ENCODE assay signal across 12 mouse cellular contexts in the genomic region with DNA sequence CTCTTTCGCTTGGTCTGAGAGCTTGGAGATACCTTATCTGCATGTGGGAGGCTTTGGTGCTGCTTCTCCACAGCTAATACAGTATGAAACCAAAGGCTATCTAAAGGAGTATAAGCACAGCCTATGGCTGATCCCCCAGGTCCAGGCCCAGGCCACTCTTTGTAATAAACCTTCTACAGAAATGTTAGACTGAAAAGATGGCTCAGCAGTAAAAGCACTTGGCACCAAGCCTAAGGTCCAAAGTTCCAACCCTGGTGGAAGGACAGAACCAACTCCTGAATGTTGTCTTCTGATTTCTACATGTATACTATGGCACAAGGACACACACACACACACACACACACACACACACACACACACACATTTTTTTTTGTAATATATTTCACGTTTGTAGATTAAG.
"Had no signal": no experiment of that assay in that cellular context is flagged by ENCODE, and none has a peak within 500 bp of the region (broad histone marks: within the 10 kb centered on the region; RNA-seq: fewer than 3 reads in every experiment).

No protein-coding gene starts in this region.

- H3K9ac ChIP-seq: hindbrain, embryonic 14.5 days; liver, embryonic 15.5 days; midbrain, embryonic 13.5 days; stomach, embryonic 15.5 days had no signal

- H3K4me3 ChIP-seq: limb, embryonic 10.5 days; liver, embryonic 15.5 days; midbrain, embryonic 13.5 days; myocyte; stomach, embryonic 15.5 days had no signal

- H3K9me3 ChIP-seq: limb, embryonic 10.5 days; liver, embryonic 15.5 days; midbrain, embryonic 13.5 days; stomach, embryonic 15.5 days had no signal

- H3K4me2 ChIP-seq: hindbrain, embryonic 14.5 days; liver, embryonic 11.5 days; liver, embryonic 15.5 days; midbrain, embryonic 13.5 days; stomach, embryonic 15.5 days had no signal

- H3K36me3 ChIP-seq: limb, embryonic 10.5 days; liver, embryonic 15.5 days; midbrain, embryonic 13.5 days; stomach, embryonic 15.5 days had no signal

- H3K27me3 ChIP-seq: liver, embryonic 15.5 days; midbrain, embryonic 13.5 days; stomach, embryonic 15.5 days had no signal

- DNase-seq: lung, adult 2 months; lung, postnatal 36 days; right cerebral cortex, postnatal 4 days; thymus, postnatal 36 days had no signal

- H3K27ac ChIP-seq: hindbrain, embryonic 14.5 days; limb, embryonic 10.5 days; liver, embryonic 15.5 days; midbrain, embryonic 13.5 days; stomach, embryonic 15.5 days had no signal

- ATAC-seq: lung, postnatal 0 days; midbrain, embryonic 13.5 days had no signal

- H3K4me1 ChIP-seq: limb, embryonic 10.5 days; liver, embryonic 15.5 days; midbrain, embryonic 13.5 days; stomach, embryonic 15.5 days had no signal
